Mouse (Mus musculus) gastrocnemius, postnatal 25 days (tissue): ENCODE measurements around the gene Vmn1r25. TPM values are rescaled to one million over a fixed set of nuclear protein-coding genes. Genes with fewer than 3 reads are reported as not detected.
"Not testable (repeated sequence)": the region's sequence is repeated elsewhere in the genome, so short reads cannot be mapped to it uniquely, and the experiment has no call there.

Source experiments
- DNase-seq: peaks from one replicate; pipeline ENCODE4 v3.0.0; 2022
- long read RNA-seq, 2 experiments: library from polyadenylated mRNA; stranded (forward); transcript quantifications; one replicate each; pipeline ENCODE4 v2.0.0; 2021
- total RNA-seq, 2 experiments: library from RNA; stranded (reverse); gene quantifications; 1 replicate in 1 of 2; 2 replicates in 1 of 2; pipeline ENCODE4 v1.2.3; 2021

The Vmn1r25 gene
- total RNA-seq = not detected
- long read RNA-seq, experiment 1 = 0 reads
- long read RNA-seq, experiment 2 = 0 reads

DNA sequence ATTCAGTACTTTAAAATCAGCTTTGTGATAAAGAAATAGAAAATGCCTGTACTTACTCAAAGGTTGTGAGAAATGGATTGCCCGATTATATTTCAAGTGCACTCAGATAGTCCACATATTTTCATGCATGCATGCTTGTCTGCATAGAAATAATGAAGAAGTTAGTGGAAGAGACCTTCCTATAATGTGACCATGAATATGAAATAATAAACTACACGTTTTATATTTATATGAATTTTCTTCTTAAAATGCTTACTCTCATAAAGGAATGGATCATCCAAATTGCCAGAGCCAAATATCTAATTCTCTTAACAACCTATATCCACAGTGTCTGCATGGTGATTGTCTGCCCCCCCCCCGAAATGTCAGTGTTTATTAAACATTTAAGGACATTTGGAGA, at the start of gene Vmn1r25:
Gene Vmn1r25 (minus strand): TSS at position 101 of the 400 bp plus-strand sequence.
- no peak for DNase-seq

- DNase-seq = not testable (repeated sequence)
Observed at GRCm38 (mm10) chr6:58017478-58017877, 36.9 kb upstream of the Vmn1r25 start.

DNA sequence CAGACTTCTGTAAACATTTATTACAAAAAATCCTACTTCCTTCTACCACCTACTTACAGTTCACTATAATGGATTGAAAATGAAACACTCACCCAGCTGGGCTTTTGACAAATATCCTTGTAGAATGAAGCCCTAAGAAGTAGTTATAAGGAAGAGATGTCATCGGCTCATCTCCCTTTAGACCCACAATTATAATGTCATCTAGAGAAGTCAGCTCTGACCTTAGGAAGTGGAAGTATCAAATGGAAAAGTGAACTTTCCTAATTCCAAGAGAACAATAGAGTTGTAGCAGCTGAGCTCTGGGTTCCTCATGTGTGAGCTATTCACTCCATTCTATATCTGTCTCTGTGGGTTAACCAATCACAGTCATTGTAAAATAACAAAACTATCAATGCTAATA, 34.4 kb upstream of the Vmn1r25 start, which contains the start of gene Vmn1r26:
Gene Vmn1r26 (minus strand): TSS at position 101 of the 400 bp plus-strand sequence.
- DNase-seq = no peak

- DNase-seq = not testable (repeated sequence)
Observed at GRCm38 (mm10) chr6:57961403-57961802, 19.2 kb downstream of the Vmn1r25 start, which contains the start of gene Vmn1r24. TSS of gene Vmn1r24 (minus strand) at chr6:57961503.

Other genes starting within 250 kb of the Vmn1r25 start
- gene Vopp1, start 155.7 kb downstream of the Vmn1r25 start, total RNA-seq = 1 to 10 TPM; 5.1 to 7.5 TPM
- gene Vmn1r21, start 130.5 kb downstream of the Vmn1r25 start, total RNA-seq = not detected
- not detected for gene Vmn1r22, start 72.8 kb downstream of the Vmn1r25 start, total RNA-seq
- gene Vmn1r23, start 54.0 kb downstream of the Vmn1r25 start, total RNA-seq = not detected
- not detected for gene Vmn1r24, start 19.3 kb downstream of the Vmn1r25 start, total RNA-seq
- not detected for gene Vmn1r26, start 34.3 kb upstream of the Vmn1r25 start, total RNA-seq
- gene Vmn1r27, start 238.0 kb upstream of the Vmn1r25 start, total RNA-seq = not detected